Mouse (Mus musculus) gastrocnemius, postnatal 10 days (tissue): ENCODE data around the gene Trim14. TPM values are rescaled to one million over a fixed set of nuclear protein-coding genes. Genes with fewer than 3 reads are reported as not detected.
A peak's percentile ranks its signal among the peaks of the same experiment; 100 is the strongest.
"Not testable (repeated sequence)": the region's sequence is repeated elsewhere in the genome, so short reads cannot be mapped to it uniquely, and the experiment has no call there.

ENCODE experiments used
- DNase-seq: peaks from one replicate; pipeline ENCODE4 v3.0.0; 2021; ENCODE audit warnings: mixed read lengths
- long read RNA-seq, 2 experiments: library from polyadenylated mRNA; stranded (forward); transcript quantifications; one replicate each; pipeline ENCODE4 v2.0.0; 2021
- total RNA-seq, 2 experiments: library from RNA; stranded (reverse); gene quantifications; 2 replicates each; pipeline ENCODE4 v1.2.3; 2021

Trim14 gene
- total RNA-seq, result under 1 TPM; 0.63 to 0.93 TPM
- long read RNA-seq, experiment 1, partial matches to known transcripts, result 0 of 2 reads
- long read RNA-seq, experiment 1, other reads (novel, unspliced or antisense), result 0 of 2 reads
- long read RNA-seq, experiment 2, result 0 reads

GRCm38 (mm10) chr4:46535840-46536361 is at the start of gene Trim14:
Gene Trim14 (minus strand): TSS chr4:46536141.
- peak; percentile 32 for DNase-seq

GRCm38 (mm10) chr4:46585041-46585810 is 49.3 kb upstream of the Trim14 start:
- DNase-seq, result no peak

GRCm38 (mm10) chr4:46584536-46584935 is 48.6 kb upstream of the Trim14 start:
- DNase-seq, result not testable (repeated sequence)

GRCm38 (mm10) chr4:46584084-46584483 is 48.1 kb upstream of the Trim14 start:
- DNase-seq, result not testable (repeated sequence)

GRCm38 (mm10) chr4:46582024-46582423 is 46.1 kb upstream of the Trim14 start:
- not testable (repeated sequence) for DNase-seq

- not testable (repeated sequence) for DNase-seq
Observed at GRCm38 (mm10) chr4:46581577-46581976, 45.6 kb upstream of the Trim14 start.

- not testable (repeated sequence) for DNase-seq
Observed at GRCm38 (mm10) chr4:46580799-46581243, 44.9 kb upstream of the Trim14 start.

GRCm38 (mm10) chr4:46578796-46579346 is 42.9 kb upstream of the Trim14 start:
- DNase-seq, result not testable (repeated sequence)

GRCm38 (mm10) chr4:46578228-46578627 is 42.3 kb upstream of the Trim14 start:
- DNase-seq, result no peak

- not testable (repeated sequence) for DNase-seq
Observed at GRCm38 (mm10) chr4:46575509-46576284, 39.8 kb upstream of the Trim14 start.

GRCm38 (mm10) chr4:46574841-46575240 is 38.9 kb upstream of the Trim14 start:
- DNase-seq, result no peak

- no peak for DNase-seq
Observed at GRCm38 (mm10) chr4:46574024-46574753, 38.2 kb upstream of the Trim14 start.

GRCm38 (mm10) chr4:46572616-46573015 is 36.7 kb upstream of the Trim14 start:
- DNase-seq, result no peak

GRCm38 (mm10) chr4:46571744-46572143 is 35.8 kb upstream of the Trim14 start:
- no peak for DNase-seq

- no peak for DNase-seq
Observed at GRCm38 (mm10) chr4:46569671-46570070, 33.7 kb upstream of the Trim14 start.

- DNase-seq, result no peak
Observed at GRCm38 (mm10) chr4:46568169-46568568, 32.2 kb upstream of the Trim14 start.

GRCm38 (mm10) chr4:46566931-46567671 is 31.2 kb upstream of the Trim14 start:
- no peak for DNase-seq

GRCm38 (mm10) chr4:46565393-46565955 is 29.5 kb upstream of the Trim14 start:
- no peak for DNase-seq

GRCm38 (mm10) chr4:46564247-46564646 is 28.3 kb upstream of the Trim14 start:
- DNase-seq, result no peak

GRCm38 (mm10) chr4:46563847-46564246 is 27.9 kb upstream of the Trim14 start:
- DNase-seq, result no peak

GRCm38 (mm10) chr4:46562841-46563240 is 26.9 kb upstream of the Trim14 start:
- no peak for DNase-seq
